Mouse (Mus musculus) activated CD4-positive, CD25-positive, alpha-beta regulatory T cell, adult 4 months (primary cell): Measurements from ENCODE around the gene Plcl1. TPM values are rescaled to one million over a fixed set of nuclear protein-coding genes. Genes with fewer than 3 reads are reported as not detected.
A peak's percentile ranks its signal among the peaks of the same experiment; 100 is the strongest.

ENCODE experiments used
- ATAC-seq: one replicate; pipeline ENCODE4 v1.8.0; 2017
- polyA plus RNA-seq, 2 experiments: library from polyadenylated mRNA; unstranded; fragments of 100-300 nt; shearing (Covaris generic); gene quantifications; one replicate each; pipeline ENCODE4 v1.2.1; 2017

Plcl1 gene
- polyA plus RNA-seq, 2 experiments from 2014 or later: 1.5 to 2.6 TPM

DNA sequence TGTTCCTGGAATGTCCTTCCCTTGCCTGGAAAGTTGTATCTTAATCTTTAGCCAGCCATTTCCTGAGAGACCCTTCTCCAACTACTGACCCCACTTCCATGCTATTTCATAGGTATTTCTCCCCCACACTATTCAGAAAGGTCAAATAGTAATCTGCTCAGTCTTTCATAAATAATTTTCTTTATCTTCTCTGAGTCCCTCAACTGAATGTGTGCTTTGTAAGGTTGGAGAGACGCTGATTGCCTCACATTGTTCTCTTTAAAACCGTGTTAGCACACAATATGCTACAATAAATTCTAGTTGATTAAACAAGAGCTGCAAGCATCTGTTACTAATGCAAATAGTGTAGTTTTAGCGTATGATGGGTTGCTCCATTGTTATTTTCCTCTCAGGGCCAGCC, 300.0 kb downstream of the Plcl1 start:
- ATAC-seq: no peak

DNA sequence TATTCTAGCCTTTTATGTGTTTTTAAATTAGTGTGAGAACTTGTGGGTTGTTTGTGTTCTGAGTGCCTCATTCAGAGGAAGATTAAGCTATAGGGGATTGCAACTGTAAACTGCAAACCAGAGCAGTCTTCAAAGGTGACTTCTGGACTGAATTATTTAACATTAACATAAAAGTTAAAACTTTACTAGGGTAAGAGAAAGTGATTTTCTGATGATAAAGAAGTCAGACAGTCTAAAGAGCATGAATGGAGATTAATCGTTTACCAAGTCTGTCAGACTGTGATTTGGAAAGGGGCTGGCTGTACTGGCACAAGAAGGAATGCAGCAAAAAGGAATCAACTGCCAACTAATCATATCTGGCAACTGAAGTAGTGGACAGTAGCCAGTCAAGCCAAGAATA, 301.2 kb downstream of the Plcl1 start:
- ATAC-seq: no peak

DNA sequence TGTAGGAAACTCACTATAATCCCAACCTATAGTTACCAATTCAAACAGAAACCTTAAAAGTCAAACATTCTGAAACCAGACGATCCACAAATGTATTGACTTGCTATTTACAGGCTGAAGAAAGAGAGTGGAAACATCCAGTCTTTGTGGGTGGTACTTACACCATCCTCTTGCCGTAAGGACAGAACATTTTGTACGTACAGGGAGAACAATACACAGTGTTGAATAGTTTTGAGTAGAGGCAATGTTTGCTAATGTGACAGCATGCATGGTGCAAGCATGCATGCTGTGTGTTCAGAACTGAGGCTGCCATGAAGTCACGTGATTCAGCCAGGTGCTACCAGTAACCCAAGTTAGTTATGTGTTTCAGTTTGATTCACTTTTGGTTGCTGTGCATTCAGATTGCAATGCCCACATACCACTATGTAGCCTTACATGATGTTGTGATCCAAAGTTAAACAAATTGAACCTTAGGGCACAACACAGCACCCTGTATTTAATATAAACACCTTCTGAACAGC, 311.6 kb downstream of the Plcl1 start:
- ATAC-seq: no peak

DNA sequence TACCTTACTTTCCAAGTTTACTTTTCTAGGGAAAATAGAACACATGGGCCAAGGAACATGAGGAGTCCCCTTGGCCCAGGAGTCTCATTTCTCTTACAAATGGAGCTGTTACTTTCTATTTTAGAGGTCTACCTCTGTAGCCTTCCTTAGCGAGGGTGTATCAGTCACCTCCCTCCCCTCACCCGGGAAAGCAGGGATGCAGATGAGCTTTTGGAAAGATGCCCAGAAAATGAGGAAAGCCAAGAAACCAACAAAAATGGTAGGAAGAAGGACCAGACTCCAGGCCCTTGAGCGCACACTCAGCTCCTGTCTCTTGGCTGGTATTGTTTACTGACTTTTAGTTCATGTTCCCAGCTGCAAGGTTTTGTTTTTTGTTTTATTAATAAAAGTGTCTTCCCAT, 319.7 kb downstream of the Plcl1 start:
- no peak for ATAC-seq

DNA sequence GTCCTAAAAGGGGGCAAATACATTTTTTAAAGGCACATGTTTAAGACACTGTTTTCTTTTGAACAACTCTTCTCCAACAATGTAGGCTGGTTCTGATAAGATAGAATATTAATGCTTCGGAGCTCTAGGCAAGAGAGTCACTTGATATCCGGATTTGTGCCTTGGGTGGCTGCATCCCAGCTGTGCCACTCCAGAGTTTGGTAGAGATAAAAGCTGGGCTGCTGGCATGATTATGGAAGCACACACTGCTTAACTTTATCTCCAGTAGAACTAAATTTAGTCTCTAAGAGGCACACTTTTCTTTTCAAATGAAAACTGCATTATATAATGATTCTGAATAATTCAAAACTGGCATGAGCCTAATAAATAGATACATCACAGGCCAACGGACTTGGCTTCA, 323.6 kb downstream of the Plcl1 start:
- ATAC-seq: no peak

DNA sequence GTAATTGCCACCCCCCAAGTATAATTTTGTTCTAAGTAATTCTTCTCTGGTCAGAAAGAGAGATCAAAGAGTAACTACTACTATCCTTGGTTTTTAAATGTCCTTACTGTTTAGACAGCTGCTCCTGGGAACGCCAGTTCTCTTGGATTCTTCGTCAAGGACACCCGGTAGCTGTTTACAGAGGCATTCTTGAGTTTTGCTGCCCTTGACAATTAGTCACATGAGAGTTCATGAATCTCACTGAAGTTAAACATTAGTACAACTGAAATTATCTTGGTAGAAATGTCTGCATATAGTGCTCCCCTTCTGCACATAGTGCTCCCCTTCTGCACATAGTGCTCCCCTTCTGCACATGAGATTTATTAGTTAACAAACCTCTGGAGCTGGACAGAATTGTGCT, 327.2 kb downstream of the Plcl1 start:
- ATAC-seq: no peak

DNA sequence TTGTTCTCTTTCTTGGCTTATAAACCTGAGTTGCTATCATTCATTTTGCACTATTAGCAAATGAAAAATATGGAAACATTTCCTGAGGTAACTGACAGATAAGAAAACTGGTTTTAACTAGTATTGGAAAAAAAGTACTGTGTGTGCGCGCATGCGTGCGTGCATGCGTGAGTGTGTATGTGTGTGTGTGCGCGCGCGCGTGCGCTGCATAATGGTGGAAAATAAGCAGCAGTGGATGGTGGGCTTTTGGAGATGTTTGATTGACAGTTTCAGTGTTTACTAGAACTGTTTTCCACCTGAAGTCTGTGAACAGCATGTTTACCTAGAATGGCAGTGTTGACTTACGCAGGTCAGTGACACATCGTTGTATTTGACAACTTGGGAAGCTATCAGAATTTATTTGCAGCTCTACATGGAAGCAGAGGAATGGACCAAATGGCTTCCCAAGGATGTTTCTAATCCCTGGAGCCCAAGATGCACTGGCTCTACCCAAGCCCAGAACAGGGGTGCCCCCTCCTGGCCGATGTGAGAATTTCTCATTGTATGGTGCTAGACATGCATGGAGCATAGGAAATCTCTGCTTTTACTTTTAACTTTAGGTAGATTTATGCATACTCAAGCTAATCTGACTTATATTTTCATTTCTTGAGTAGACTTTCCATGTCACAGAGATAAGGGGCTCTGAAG, 330.5 kb downstream of the Plcl1 start:
- peak; percentile 57 for ATAC-seq

DNA sequence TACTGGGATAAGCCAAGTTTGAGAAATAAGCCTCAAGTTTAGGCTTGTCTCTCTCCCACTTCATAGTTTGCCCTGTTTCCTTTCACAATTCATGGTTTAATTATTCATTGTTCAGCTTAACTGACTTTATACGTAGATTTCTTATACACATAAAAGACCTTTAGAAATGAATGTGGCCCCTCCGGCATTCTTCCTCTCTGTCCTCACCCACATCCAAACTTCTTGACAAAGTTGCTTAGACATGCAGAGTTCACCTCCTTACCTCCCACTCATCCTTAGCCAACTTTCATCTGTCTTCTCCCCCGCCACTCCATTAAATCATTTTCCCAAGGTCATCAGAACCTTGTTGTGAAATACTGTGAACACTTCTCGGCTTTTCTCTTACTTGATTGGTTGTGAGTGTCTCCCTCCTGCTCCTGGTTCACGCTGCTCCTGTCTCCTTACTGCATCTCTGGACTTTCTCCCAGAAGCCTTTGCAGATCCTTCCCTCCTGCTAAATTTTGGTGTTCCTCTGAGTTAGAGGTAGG, 331.1 kb downstream of the Plcl1 start:
- no peak for ATAC-seq

DNA sequence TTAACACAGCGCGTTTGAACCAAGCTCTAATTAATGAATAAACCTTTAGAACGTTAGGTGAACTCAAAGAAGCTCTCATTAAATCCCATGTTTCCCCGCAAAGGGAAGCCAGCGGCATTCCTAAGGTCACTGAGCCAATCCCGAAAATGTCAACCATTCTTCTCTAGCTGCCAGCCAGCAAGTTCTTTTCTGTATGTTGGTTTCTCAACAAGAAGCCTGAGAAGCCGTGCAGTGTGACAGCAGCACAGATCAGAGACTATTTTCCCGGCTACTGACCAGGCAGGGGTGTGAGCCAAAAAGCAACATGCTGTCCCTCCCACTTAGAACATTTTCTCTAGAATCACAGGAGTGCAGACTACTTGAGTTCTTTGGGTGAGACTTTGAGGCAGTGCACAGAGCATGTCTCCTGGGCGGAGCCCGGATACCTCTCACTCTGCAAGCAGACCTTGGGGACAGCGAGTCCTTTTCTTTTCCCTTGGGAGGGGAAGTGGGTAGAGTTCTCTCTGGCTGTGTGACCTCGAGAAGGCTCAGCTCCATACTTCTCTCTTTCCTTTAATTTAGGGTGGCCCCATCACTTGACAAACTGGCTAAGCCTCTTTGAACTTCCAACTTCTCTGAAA, 333.1 kb downstream of the Plcl1 start:
- ATAC-seq: no peak

DNA sequence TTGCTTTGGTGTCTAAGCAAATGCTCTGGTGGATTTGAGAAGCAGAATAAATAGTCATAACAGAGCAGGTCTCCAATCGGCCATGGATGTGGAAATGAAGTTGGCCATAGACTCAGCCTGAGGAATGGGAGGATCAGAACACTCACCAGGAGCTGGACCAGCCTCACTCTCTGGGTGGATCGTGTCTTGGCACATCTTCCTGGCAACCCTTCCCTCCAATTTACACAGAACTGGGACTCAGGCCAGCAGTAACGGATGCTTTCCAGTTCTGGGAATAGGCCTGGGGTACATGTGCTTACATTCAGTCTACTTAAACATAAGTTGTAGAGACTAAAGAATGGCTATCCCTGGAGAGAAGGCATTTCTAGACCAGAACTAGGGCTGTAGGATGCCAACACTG, 336.2 kb downstream of the Plcl1 start:
- no peak for ATAC-seq

DNA sequence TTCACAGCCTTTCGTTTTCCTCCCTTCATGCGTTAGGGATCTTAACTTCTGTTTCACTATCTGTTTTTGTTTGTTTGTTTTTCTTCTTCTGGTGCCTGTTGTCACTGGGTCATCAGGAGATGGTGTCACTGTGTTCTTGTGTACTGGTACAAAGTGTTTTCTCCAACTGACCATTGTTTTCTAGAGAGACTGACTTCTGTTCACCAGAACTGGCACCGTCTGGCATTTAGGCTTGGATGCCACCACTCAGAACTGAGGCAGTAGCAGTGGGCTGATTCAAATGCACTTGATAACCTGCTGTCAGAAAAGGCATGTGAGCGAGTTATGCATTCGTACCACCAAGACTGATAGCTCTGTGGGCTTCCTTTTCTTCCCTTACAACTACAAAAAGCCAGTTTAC, 342.8 kb downstream of the Plcl1 start:
- no peak for ATAC-seq

DNA sequence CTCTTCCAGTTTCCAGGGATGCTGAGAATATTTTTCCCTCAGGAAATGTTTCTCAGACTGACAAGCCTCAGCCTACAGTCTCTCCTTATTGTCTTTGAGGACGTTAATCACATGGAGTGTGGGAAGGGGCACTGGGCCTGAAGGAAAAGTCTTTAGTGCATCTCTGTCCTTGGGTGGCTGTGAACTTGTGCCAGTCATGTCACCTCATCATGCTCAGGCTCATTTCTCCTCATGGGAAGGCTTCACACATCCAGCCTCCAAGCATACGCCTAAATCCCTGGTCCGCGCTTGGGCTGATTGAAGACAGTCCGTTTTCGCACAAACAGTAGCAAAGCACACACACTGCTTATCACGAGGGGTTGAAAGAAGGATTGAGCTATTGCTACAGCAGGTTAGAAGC, 344.0 kb downstream of the Plcl1 start:
- no peak for ATAC-seq

DNA sequence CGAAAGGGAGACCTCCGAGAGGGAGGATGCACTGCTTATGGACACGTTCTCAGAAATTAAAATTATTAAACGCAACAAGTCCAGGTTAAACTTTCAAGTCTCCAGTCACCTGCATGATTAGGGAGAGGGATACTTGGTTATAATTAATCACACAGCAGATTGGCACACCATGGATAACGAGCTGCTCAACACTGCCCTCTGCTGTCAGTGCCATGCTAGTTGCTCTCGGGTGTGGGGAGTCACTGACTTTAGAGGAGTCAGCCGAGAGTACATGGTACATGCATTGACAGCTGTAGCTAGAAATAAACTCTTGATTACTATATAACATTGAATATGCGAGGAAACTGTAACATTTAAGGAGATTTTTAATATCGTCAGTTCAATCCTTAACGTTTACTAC, 350.0 kb downstream of the Plcl1 start:
- ATAC-seq: peak; percentile 40

DNA sequence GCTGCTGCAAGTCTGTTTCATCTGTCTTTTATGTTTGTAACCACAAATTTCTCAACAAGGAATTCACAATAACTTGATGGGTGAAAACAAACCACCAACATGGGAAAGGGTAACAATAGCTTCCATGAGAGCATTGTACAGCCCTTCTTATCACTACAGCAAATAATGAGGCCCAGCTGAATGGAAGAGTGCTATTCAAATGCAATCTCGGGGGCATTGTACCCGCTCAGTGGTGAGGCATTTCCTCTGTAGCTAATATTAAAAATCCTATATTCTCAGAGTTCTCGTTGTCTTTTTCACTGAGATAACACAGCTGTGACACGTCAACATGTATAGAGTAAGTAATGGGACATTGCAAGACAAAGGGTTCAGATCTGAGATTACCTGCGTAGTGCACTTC, 356.6 kb downstream of the Plcl1 start:
- no peak for ATAC-seq

DNA sequence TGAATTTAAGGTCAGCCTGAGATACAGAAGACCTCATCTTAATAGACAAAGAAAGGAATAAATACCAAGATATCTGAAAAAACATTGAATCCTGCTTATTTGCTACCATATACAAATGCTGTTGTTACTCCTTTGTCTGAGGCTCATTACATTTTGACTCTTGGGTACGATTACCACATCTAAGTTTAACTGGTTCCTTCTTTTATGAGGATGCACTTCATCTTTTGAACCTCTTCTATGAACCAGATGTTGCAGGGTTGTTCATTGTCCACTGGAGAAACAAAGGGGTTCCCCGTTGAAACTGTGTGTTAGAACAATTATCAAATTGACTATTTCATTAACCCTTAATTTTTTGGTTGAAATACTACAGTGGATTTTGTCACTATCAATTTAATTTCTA, 357.4 kb downstream of the Plcl1 start:
- no peak for ATAC-seq

DNA sequence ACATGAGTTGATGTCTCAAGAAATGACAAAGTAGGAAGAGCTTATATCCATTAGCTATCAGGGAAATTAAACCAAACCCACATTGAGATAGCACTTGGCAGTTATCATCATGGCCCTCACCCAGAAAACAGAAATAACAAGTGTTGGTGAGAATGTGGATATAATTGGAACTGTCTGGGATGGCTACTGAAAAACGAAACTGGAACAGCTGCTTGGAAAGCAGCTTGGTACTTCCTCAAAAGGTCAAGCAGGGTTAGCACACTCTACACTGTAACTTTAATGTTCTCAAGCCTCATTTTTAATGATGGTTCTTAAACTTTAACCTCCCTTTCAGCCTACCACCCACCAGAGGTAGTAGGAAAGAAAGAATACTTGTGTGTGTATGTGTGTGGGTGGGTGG, 361.0 kb downstream of the Plcl1 start:
- no peak for ATAC-seq

DNA sequence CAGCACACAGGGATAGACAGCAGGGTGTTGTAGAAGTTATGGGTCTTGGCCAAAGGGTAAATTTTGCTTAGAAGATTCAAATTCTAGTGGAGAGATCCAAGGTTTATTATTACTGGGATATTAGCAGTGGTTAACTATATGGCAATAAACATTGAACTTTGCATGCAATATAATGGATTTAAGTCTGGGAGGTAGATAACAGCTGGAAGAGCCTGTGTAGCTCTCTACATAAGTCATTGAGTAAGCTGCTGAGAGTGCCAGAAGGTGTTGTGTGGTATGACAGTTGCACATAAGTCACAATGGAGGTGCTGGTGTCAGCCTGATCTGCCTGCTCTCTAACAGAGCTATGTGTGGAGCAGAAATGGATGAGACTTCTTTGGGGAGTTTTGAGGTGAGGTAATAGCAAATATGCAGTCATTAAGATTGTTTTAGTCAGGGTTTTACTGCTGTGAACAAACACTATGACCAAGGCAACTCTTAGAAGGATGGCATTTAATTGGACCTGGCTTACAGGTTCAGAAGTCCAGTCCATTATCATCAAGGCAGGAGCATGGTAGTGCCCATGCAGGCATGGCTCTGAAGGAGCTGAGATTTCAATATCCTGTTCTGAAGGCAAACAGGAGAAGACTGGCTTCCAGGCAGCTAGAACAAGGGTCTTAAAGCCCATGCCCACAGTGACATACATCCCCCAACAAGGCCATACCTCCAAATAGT, 364.5 kb downstream of the Plcl1 start:
- ATAC-seq: no peak

DNA sequence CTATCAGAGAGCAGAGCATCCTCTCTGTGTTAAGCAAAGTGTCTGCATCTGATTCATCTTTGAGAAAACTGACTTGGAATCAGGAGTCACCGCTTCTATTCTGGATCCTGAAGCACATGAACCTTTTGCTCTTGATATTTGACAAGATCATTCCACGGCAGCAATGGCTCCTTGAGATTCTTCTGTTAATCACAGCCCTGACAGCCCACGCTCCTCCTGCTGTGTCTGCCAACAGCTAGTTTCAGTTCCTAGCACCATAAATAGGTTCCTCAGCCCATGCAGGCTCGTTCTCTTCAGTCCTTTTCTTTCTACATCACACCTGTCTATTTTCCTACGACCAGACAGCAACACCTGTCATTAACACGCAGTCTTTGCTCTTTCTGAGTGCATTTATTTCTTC, 387.1 kb downstream of the Plcl1 start:
- ATAC-seq: no peak

Other genes starting within 250 kb of the Plcl1 start
- 1 to 10 TPM; 2.8 to 3.5 TPM for gene Rftn2, start 179.1 kb upstream of the Plcl1 start, polyA plus RNA-seq
- gene Mars2, start 168.7 kb upstream of the Plcl1 start, polyA plus RNA-seq: 1 to 10 TPM; 2.6 to 2.7 TPM
- gene Boll, start 42.5 kb upstream of the Plcl1 start, polyA plus RNA-seq: under 1 TPM in 1 of 2 experiments, not detected in 1; 0.33 TPM